Comparison of ENCODE assay signal across 12 mouse cellular contexts in genomic region chr13:113610732-113611500, GRCm38 (mm10). TPM values are rescaled to one million over a fixed set of nuclear protein-coding genes. Genes with fewer than 3 reads are reported as not detected.
DNase-seq lines count a peak whose midpoint lies in the region; ATAC-seq and TF ChIP-seq lines count a peak whose summit lies in the region.
"Had no signal": no experiment of that assay in that cellular context is flagged by ENCODE, and none has a peak within 500 bp of the region (broad histone marks: within the 10 kb centered on the region; RNA-seq: fewer than 3 reads in every experiment).

No protein-coding gene starts in this region.

- TF ChIP-seq EP300 in lung, postnatal 0 days (IDR thresholded peaks at IDR 0.05): no peak

- no peaks in the 10 kb centered on the region for H3K27me3 ChIP-seq in hindbrain, embryonic 12.5 days
- H3K27me3 ChIP-seq in hindbrain, embryonic 16.5 days (replicated peaks; ENCODE audit: control insufficient read depth, insufficient read depth, low read length): no peaks in the 10 kb centered on the region
- no peaks in the 10 kb centered on the region for H3K27me3 ChIP-seq in lung, postnatal 0 days (replicated peaks; ENCODE audit: insufficient read depth, low read length)
- H3K27me3 ChIP-seq in testis, adult 2 months (ENCODE audit: control insufficient read depth, insufficient read depth, low read length): no peaks in the 10 kb centered on the region

- H3K4me2 ChIP-seq in hindbrain, embryonic 12.5 days (replicated peaks): no peak overlapping the region
- H3K4me2 ChIP-seq in hindbrain, embryonic 16.5 days (ENCODE audit: low read length): no peak overlapping the region
- H3K4me2 ChIP-seq in lung, postnatal 0 days (replicated peaks; ENCODE audit: low read depth, low read length): 0 out of 2 replicates have a peak overlapping the region, but pooled peaks have one; percentile 17

- TF ChIP-seq POLR2A in testis, adult 2 months (IDR thresholded peaks at IDR 0.05; ENCODE audit: control insufficient read depth, low read depth, low read length): peak; percentile 34; the same call in 1 of the 2 replicates

- no peak for DNase-seq in lung, postnatal 0 days (ENCODE audit: low spot score)
- DNase-seq in lung, postnatal 14 days: no peak
- DNase-seq in testis, postnatal 14 days (ENCODE audit: low spot score): no peak
- no peak for DNase-seq in frontal cortex, postnatal 25 days (ENCODE audit: low spot score in 2 of 2)
- DNase-seq: adrenal gland, adult 8-10 months; cerebellum, adult 9-11 months; layer of hippocampus, adult 9-11 months; left cerebral cortex, postnatal 4 days; right cerebral cortex, postnatal 25 days had no signal

- H3K4me3 ChIP-seq in hindbrain, embryonic 12.5 days: no peak overlapping the region
- H3K4me3 ChIP-seq in hindbrain, embryonic 16.5 days (ENCODE audit: low read length): no peak overlapping the region
- H3K4me3 ChIP-seq in lung, postnatal 0 days (ENCODE audit: low read depth, low read length): no peak overlapping the region
- no peak overlapping the region for H3K4me3 ChIP-seq in testis, adult 2 months (ENCODE audit: control insufficient read depth, low read depth, low read length)

- no peak for ATAC-seq in hindbrain, embryonic 12.5 days (ENCODE audit: low FRiP score)
- no peak for ATAC-seq in hindbrain, embryonic 16.5 days
- no peak for ATAC-seq in lung, postnatal 0 days

- 62% methylated on average over 13 of the region's 13 CpGs for WGBS in hindbrain, embryonic 12.5 days
- 48% methylated on average over 13 of the region's 13 CpGs for WGBS in hindbrain, embryonic 16.5 days
- WGBS in lung, postnatal 0 days: 56% methylated on average over 13 of the region's 13 CpGs

- no peaks in the 10 kb centered on the region for H3K36me3 ChIP-seq in hindbrain, embryonic 12.5 days
- no peaks in the 10 kb centered on the region for H3K36me3 ChIP-seq in hindbrain, embryonic 16.5 days (ENCODE audit: control insufficient read depth, insufficient read depth, low read length)
- no peaks in the 10 kb centered on the region for H3K36me3 ChIP-seq in lung, postnatal 0 days (ENCODE audit: insufficient read depth, low read length)
- no peaks in the 10 kb centered on the region for H3K36me3 ChIP-seq in testis, adult 2 months (ENCODE audit: control insufficient read depth, insufficient read depth, low read length)

- H3K9me3 ChIP-seq in hindbrain, embryonic 12.5 days (replicated peaks): no peaks in the 10 kb centered on the region
- H3K9me3 ChIP-seq in hindbrain, embryonic 16.5 days (ENCODE audit: control insufficient read depth, low read length): no peaks in the 10 kb centered on the region
- H3K9me3 ChIP-seq in lung, postnatal 0 days (ENCODE audit: low read length): no peaks in the 10 kb centered on the region

- 0 out of 2 replicates have a peak overlapping the region, but pooled peaks have one; percentile 12 for H3K27ac ChIP-seq in hindbrain, embryonic 12.5 days
- H3K27ac ChIP-seq in hindbrain, embryonic 16.5 days (ENCODE audit: low read depth, low read length): no peak overlapping the region
- H3K27ac ChIP-seq in lung, postnatal 0 days (ENCODE audit: low read length): no peak overlapping the region
- no peak overlapping the region for H3K27ac ChIP-seq in testis, adult 2 months (ENCODE audit: control insufficient read depth, insufficient read depth, low read depth, low read length)

- H3K4me1 ChIP-seq in hindbrain, embryonic 12.5 days: peaks cover 65% of the 10 kb centered on the region
- H3K4me1 ChIP-seq in hindbrain, embryonic 16.5 days (ENCODE audit: control insufficient read depth, insufficient read depth, low read depth, low read length): peaks cover 36% of the 10 kb centered on the region
- H3K4me1 ChIP-seq in lung, postnatal 0 days (ENCODE audit: insufficient read depth, low read depth, low read length): peaks cover 39% of the 10 kb centered on the region
- H3K4me1 ChIP-seq in testis, adult 2 months (ENCODE audit: control insufficient read depth, insufficient read depth, low read length): peaks cover 4% of the 10 kb centered on the region; the same call in 1 of the 2 replicates

- H3K9ac ChIP-seq in hindbrain, embryonic 12.5 days: no peak overlapping the region
- H3K9ac ChIP-seq in hindbrain, embryonic 16.5 days (ENCODE audit: low read depth, low read length): no peak overlapping the region
- H3K9ac ChIP-seq in lung, postnatal 0 days (replicated peaks; ENCODE audit: low read depth): no peak overlapping the region

- no peak for TF ChIP-seq CTCF in lung, postnatal 0 days (IDR thresholded peaks at IDR 0.05)
- no peak for TF ChIP-seq CTCF in testis, adult 2 months (IDR thresholded peaks at IDR 0.05; ENCODE audit: control insufficient read depth, insufficient read depth, insufficient replicate concordance, low read depth, low read length)

RNA-seq across cellular contexts. Expression of gene Snx18, which starts 7.4 kb away (rescaled TPM):
- 30.6 and 31.1 TPM in 2 replicates for polyA plus RNA-seq in hindbrain, embryonic 12.5 days (2016; fragmentation: Nextera tagmentation; extraction: Ambion mirVana)
- polyA plus RNA-seq in hindbrain, embryonic 16.5 days (2015; fragmentation: Nextera tagmentation; extraction: Ambion mirVana): 7.1 and 8.4 TPM in 2 replicates
- polyA plus RNA-seq in lung, postnatal 0 days (2015; fragmentation: Nextera tagmentation; extraction: Ambion mirVana): 18.1 and 22.0 TPM in 2 replicates
- 2.0 and 2.6 TPM in 2 replicates for polyA plus RNA-seq in testis, adult 2 months (2012; rRNA removed)

RNA-seq across cellular contexts. Expression of gene Hspb3, which starts 52.6 kb away (rescaled TPM):
- polyA plus RNA-seq in hindbrain, embryonic 12.5 days (2016; fragmentation: Nextera tagmentation; extraction: Ambion mirVana): 0.76 and 1.6 TPM in 2 replicates
- 0.41 and 0.56 TPM in 2 replicates for polyA plus RNA-seq in hindbrain, embryonic 16.5 days (2015; fragmentation: Nextera tagmentation; extraction: Ambion mirVana)
- polyA plus RNA-seq in lung, postnatal 0 days (2015; fragmentation: Nextera tagmentation; extraction: Ambion mirVana): 0.62 and 0.96 TPM in 2 replicates
- polyA plus RNA-seq in testis, adult 2 months (2012; rRNA removed): not detected in 2 replicates
